Mouse (Mus musculus) urinary bladder, adult 18-20 months (tissue): ENCODE results near the gene Aig1.

Experiments
- DNase-seq, 2 experiments: peaks; one replicate each; pipeline ENCODE4 v3.0.0; 2022; ENCODE audit warnings: low spot score in 2 of 2, mixed read lengths in 2 of 2

Aig1 gene

GRCm38 (mm10) chr10:13782235-13782757 is 86.5 kb downstream of the Aig1 start:
- DNase-seq = no peak

GRCm38 (mm10) chr10:13776014-13776413 is 92.8 kb downstream of the Aig1 start:
- DNase-seq = no peak

GRCm38 (mm10) chr10:13775411-13775810 is 93.4 kb downstream of the Aig1 start:
- DNase-seq = no peak

- DNase-seq = no peak
Measured at GRCm38 (mm10) chr10:13774910-13775309, 93.9 kb downstream of the Aig1 start.

- no peak for DNase-seq
Measured at GRCm38 (mm10) chr10:13770720-13771119, 98.1 kb downstream of the Aig1 start.

GRCm38 (mm10) chr10:13769789-13770188 is 99.0 kb downstream of the Aig1 start:
- no peak for DNase-seq

GRCm38 (mm10) chr10:13768866-13769265 is 99.9 kb downstream of the Aig1 start:
- DNase-seq = no peak

GRCm38 (mm10) chr10:13767076-13767475 is 101.7 kb downstream of the Aig1 start:
- no peak for DNase-seq

GRCm38 (mm10) chr10:13763151-13763550 is 105.6 kb downstream of the Aig1 start:
- DNase-seq = no peak

- no peak for DNase-seq
Measured at GRCm38 (mm10) chr10:13754712-13755111, 114.1 kb downstream of the Aig1 start.

GRCm38 (mm10) chr10:13753777-13754176 is 115.0 kb downstream of the Aig1 start:
- no peak for DNase-seq

GRCm38 (mm10) chr10:13739494-13740140 is 129.2 kb downstream of the Aig1 start:
- DNase-seq = no peak

GRCm38 (mm10) chr10:13730039-13730748 is 138.6 kb downstream of the Aig1 start:
- DNase-seq = no peak

- no peak for DNase-seq
Measured at GRCm38 (mm10) chr10:13727676-13728075, 141.1 kb downstream of the Aig1 start.

- DNase-seq = no peak
Measured at GRCm38 (mm10) chr10:13726206-13726605, 142.6 kb downstream of the Aig1 start.

GRCm38 (mm10) chr10:13725276-13725675 is 143.5 kb downstream of the Aig1 start:
- no peak for DNase-seq

- no peak for DNase-seq
Measured at GRCm38 (mm10) chr10:13716132-13716531, 152.6 kb downstream of the Aig1 start.

- no peak for DNase-seq
Measured at GRCm38 (mm10) chr10:13715584-13715983, 153.2 kb downstream of the Aig1 start.

- DNase-seq = no peak
Measured at GRCm38 (mm10) chr10:13714920-13715293, 153.9 kb downstream of the Aig1 start.

- no peak for DNase-seq
Measured at GRCm38 (mm10) chr10:13714199-13714919, 154.4 kb downstream of the Aig1 start.

GRCm38 (mm10) chr10:13713711-13714110 is 155.1 kb downstream of the Aig1 start:
- DNase-seq = no peak

GRCm38 (mm10) chr10:13713116-13713515 is 155.7 kb downstream of the Aig1 start:
- DNase-seq = no peak
